ENCODE assay signal across 7 mouse cellular contexts in genomic region chrX:7883841-7884567, GRCm38 (mm10). TPM values are rescaled to one million over a fixed set of nuclear protein-coding genes. Genes with fewer than 3 reads are reported as not detected.
DNase-seq lines count a peak whose midpoint lies in the region; ATAC-seq and TF ChIP-seq lines count a peak whose summit lies in the region.

Gene Slc35a2 (plus strand): TSS chrX:7884028.

- peak within 1 kb of the TSS; percentile 61 for H3K9ac ChIP-seq in embryonic facial prominence, embryonic 13.5 days
- peak within 1 kb of the TSS; percentile 40 for H3K9ac ChIP-seq in limb, embryonic 12.5 days (replicated peaks)
- peak within 1 kb of the TSS; percentile 48 for H3K9ac ChIP-seq in midbrain, embryonic 15.5 days

- ATAC-seq in embryonic facial prominence, embryonic 13.5 days (ENCODE audit: insufficient number of reproducible peaks, insufficient read depth, low FRiP score, low TSS enrichment, low read depth), result peak; percentile 74
- ATAC-seq in limb, embryonic 12.5 days (ENCODE audit: insufficient number of reproducible peaks, insufficient read depth, low FRiP score, low TSS enrichment, low read depth), result peak; percentile 88
- peak; percentile 90 for ATAC-seq in midbrain, embryonic 15.5 days (replicated peaks)

- H3K4me3 ChIP-seq in embryonic facial prominence, embryonic 13.5 days, result peak within 1 kb of the TSS; percentile 55
- peak within 1 kb of the TSS; percentile 100 for H3K4me3 ChIP-seq in kidney, adult 2 months (ENCODE audit: insufficient read depth, low read depth, low read length)
- H3K4me3 ChIP-seq in limb, embryonic 12.5 days (replicated peaks), result peak within 1 kb of the TSS; percentile 57
- peak within 1 kb of the TSS; percentile 56 for H3K4me3 ChIP-seq in midbrain, embryonic 15.5 days
- peak within 1 kb of the TSS; percentile 73 for H3K4me3 ChIP-seq in spleen, adult 2 months (ENCODE audit: extremely low read depth, insufficient read depth, insufficient read length)

- DNase-seq in adrenal gland, postnatal 36 days, result peak; percentile 88
- peak; percentile 94 to 95 for DNase-seq in heart, adult 18-20 months
- peak; percentile 96 for DNase-seq in kidney, adult 2 months
- DNase-seq in spleen, adult 2 months (ENCODE audit: low read depth in 1 of 2, low spot score in 2 of 2), result peak; percentile 64 to 71

- no peaks in the 10 kb centered on the region for H3K27me3 ChIP-seq in embryonic facial prominence, embryonic 13.5 days
- H3K27me3 ChIP-seq in kidney, adult 2 months (replicated peaks; ENCODE audit: control insufficient read depth, insufficient read depth, low read length), result no peaks in the 10 kb centered on the region
- no peaks in the 10 kb centered on the region for H3K27me3 ChIP-seq in limb, embryonic 12.5 days
- H3K27me3 ChIP-seq in midbrain, embryonic 15.5 days (replicated peaks), result no peaks in the 10 kb centered on the region
- H3K27me3 ChIP-seq in spleen, adult 2 months (ENCODE audit: control insufficient read depth, insufficient read depth, low read length), result no peaks in the 10 kb centered on the region

- H3K27ac ChIP-seq in embryonic facial prominence, embryonic 13.5 days, result peak within 1 kb of the TSS; percentile 85
- H3K27ac ChIP-seq in kidney, adult 2 months (ENCODE audit: insufficient read depth, low read depth, low read length), result peak within 1 kb of the TSS; percentile 93
- peak within 1 kb of the TSS; percentile 64 for H3K27ac ChIP-seq in limb, embryonic 12.5 days
- peak within 1 kb of the TSS; percentile 91 for H3K27ac ChIP-seq in midbrain, embryonic 15.5 days
- H3K27ac ChIP-seq in spleen, adult 2 months (ENCODE audit: insufficient read depth, low read length), result peak within 1 kb of the TSS; percentile 82

- no peaks in the 10 kb centered on the region for H3K36me3 ChIP-seq in embryonic facial prominence, embryonic 13.5 days
- H3K36me3 ChIP-seq in kidney, adult 2 months (ENCODE audit: control insufficient read depth, insufficient read depth, low read length), result no peaks in the 10 kb centered on the region
- H3K36me3 ChIP-seq in limb, embryonic 12.5 days, result peaks cover 5% of the 10 kb centered on the region; the same call in 1 of the 2 replicates
- H3K36me3 ChIP-seq in midbrain, embryonic 15.5 days (replicated peaks), result no peaks in the 10 kb centered on the region
- peaks cover 1% of the 10 kb centered on the region; the same call in 1 of the 2 replicates for H3K36me3 ChIP-seq in spleen, adult 2 months (ENCODE audit: control insufficient read depth, insufficient read depth, low read length)

- TF ChIP-seq CTCF in kidney, adult 2 months (conservative IDR thresholded peaks at IDR 0.05; ENCODE audit: insufficient read depth, insufficient read length, low read depth, low read length), result 0 out of 2 replicates have a peak, but pooled peaks have one; percentile 7
- TF ChIP-seq CTCF in spleen, adult 2 months (IDR thresholded peaks at IDR 0.05; ENCODE audit: extremely low read depth, insufficient read depth, insufficient read length, insufficient replicate concordance), result no peak

- H3K4me1 ChIP-seq in embryonic facial prominence, embryonic 13.5 days, result peaks cover 4% of the 10 kb centered on the region; the same call in 1 of the 2 replicates
- no peaks in the 10 kb centered on the region for H3K4me1 ChIP-seq in kidney, adult 2 months (ENCODE audit: control insufficient read depth, insufficient read depth, low read length)
- H3K4me1 ChIP-seq in limb, embryonic 12.5 days (replicated peaks), result peaks cover 4% of the 10 kb centered on the region
- peaks cover 17% of the 10 kb centered on the region for H3K4me1 ChIP-seq in midbrain, embryonic 15.5 days
- H3K4me1 ChIP-seq in spleen, adult 2 months (ENCODE audit: control insufficient read depth, insufficient read depth, insufficient read length), result no peaks in the 10 kb centered on the region; the same call in 1 of the 2 replicates

- WGBS in embryonic facial prominence, embryonic 13.5 days, result 12% methylated on average over 49 of the region's 49 CpGs
- WGBS in kidney, adult 2 months, result under 1% methylated on average over 49 of the region's 49 CpGs
- WGBS in limb, embryonic 12.5 days, result 14% methylated on average over 48 of the region's 49 CpGs
- 21% methylated on average over 48 of the region's 49 CpGs for WGBS in midbrain, embryonic 15.5 days
- 16% methylated on average over 49 of the region's 49 CpGs for WGBS in spleen, adult 2 months

- peak; percentile 36 for TF ChIP-seq POLR2A in kidney, adult 2 months (IDR thresholded peaks at IDR 0.05; ENCODE audit: low read depth, low read length)
- TF ChIP-seq POLR2A in spleen, adult 2 months (IDR thresholded peaks at IDR 0.05; ENCODE audit: low read depth, low read length), result peak; percentile 22; the same call in 1 of the 2 replicates

- H3K4me2 ChIP-seq in embryonic facial prominence, embryonic 13.5 days, result peak within 1 kb of the TSS; percentile 60
- peak within 1 kb of the TSS; percentile 63 for H3K4me2 ChIP-seq in limb, embryonic 12.5 days
- H3K4me2 ChIP-seq in midbrain, embryonic 15.5 days, result peak within 1 kb of the TSS; percentile 56

- H3K9me3 ChIP-seq in embryonic facial prominence, embryonic 13.5 days, result no peaks in the 10 kb centered on the region
- H3K9me3 ChIP-seq in limb, embryonic 12.5 days, result no peaks in the 10 kb centered on the region
- no peaks in the 10 kb centered on the region for H3K9me3 ChIP-seq in midbrain, embryonic 15.5 days

RNA-seq across cellular contexts. Expression of gene Slc35a2, which starts in this region (rescaled TPM):
- 10 to 100 TPM; 38.6 to 43.9 TPM for total RNA-seq in adrenal gland, postnatal 36 days (2021)
- polyA plus RNA-seq in embryonic facial prominence, embryonic 13.5 days (2015; fragmentation: Nextera tagmentation; extraction: Ambion mirVana), result 37.3 and 44.0 TPM in 2 replicates
- 10 to 100 TPM; 10.6 to 17.3 TPM for total RNA-seq in heart, adult 18-20 months (2021)
- polyA plus RNA-seq in kidney, adult 2 months (2012; rRNA removed), result 50.0 and 50.1 TPM in 2 replicates
- 26.8 and 30.8 TPM in 2 replicates for polyA plus RNA-seq in limb, embryonic 12.5 days (2016; fragmentation: Nextera tagmentation; extraction: Ambion mirVana)
- 42.2 and 42.9 TPM in 2 replicates for polyA plus RNA-seq in midbrain, embryonic 15.5 days (2015; fragmentation: Nextera tagmentation; extraction: Ambion mirVana)
- 34.7 and 49.5 TPM in 2 replicates for polyA plus RNA-seq in spleen, adult 2 months (2012; rRNA removed)

Comparison
In these comparisons a context has a peak if more than half of its experiments do, and no peak if none do; other contexts are left out.
1. Peak in every context shown above with its lines: DNase-seq, ATAC-seq, H3K4me3 ChIP-seq and H3K27ac ChIP-seq.